Mouse (Mus musculus) embryonic facial prominence, embryonic 14.5 days (tissue): ENCODE data around the gene Dennd5b. TPM values are rescaled to one million over a fixed set of nuclear protein-coding genes. Genes with fewer than 3 reads are reported as not detected.

Experiments used
- ATAC-seq: fragments of 200-750 bp; cut with Nextera tagmentation; 2 replicates; pipeline ENCODE4 v1.8.0; 2017; ENCODE audit warnings: low read depth, moderate number of reproducible peaks, moderate TSS enrichment
- DNase-seq: peaks from one replicate; pipeline ENCODE4 v3.0.0-alpha.2; 2015; ENCODE audit warnings: low spot score
- H3K27ac ChIP-seq: fragments of 300-500 bp; sonication (generic); replicated peaks from 2 replicates; pipeline ENCODE4 v1.5.1; 2014; ENCODE audit warnings: low read depth, mild to moderate bottlenecking, low read length, moderate library complexity
- H3K27me3 ChIP-seq: fragments of 300-500 bp; sonication (generic); replicated peaks from 2 replicates; pipeline ENCODE4 v1.6.1; 2014; ENCODE audit warnings: low read length; ENCODE audit not compliant: control insufficient read depth, insufficient read depth
- H3K36me3 ChIP-seq: fragments of 300-500 bp; sonication (generic); 2 replicates; pipeline ENCODE4 v1.6.1; 2014; ENCODE audit warnings: low read length, mixed read lengths; ENCODE audit not compliant: control insufficient read depth, insufficient read depth
- H3K4me1 ChIP-seq: fragments of 300-500 bp; sonication (generic); 2 replicates; pipeline ENCODE4 v1.6.1; 2014; ENCODE audit warnings: antibody characterized with exemption, low read length; ENCODE audit not compliant: control insufficient read depth, insufficient read depth
- H3K4me2 ChIP-seq: fragments of 300-500 bp; sonication (generic); 2 replicates; pipeline ENCODE4 v1.6.1; 2014; ENCODE audit warnings: low read depth, mild to moderate bottlenecking, low read length, moderate library complexity, mixed read lengths
- H3K4me3 ChIP-seq: fragments of 300-500 bp; sonication (generic); 2 replicates; pipeline ENCODE4 v1.5.1; 2014; ENCODE audit warnings: low read depth, mild to moderate bottlenecking, low read length
- H3K9ac ChIP-seq: fragments of 300-500 bp; sonication (generic); 2 replicates; pipeline ENCODE4 v1.6.1; 2014; ENCODE audit warnings: low read depth, mild to moderate bottlenecking, low read length, moderate library complexity, mixed read lengths
- H3K9me3 ChIP-seq: fragments of 300-500 bp; sonication (generic); 2 replicates; pipeline ENCODE4 v1.6.1; 2016; ENCODE audit warnings: low read length; ENCODE audit not compliant: control insufficient read depth
- WGBS: fragments of 180-500 bp; shearing (Covaris S2); extraction: QIAGEN DNeasy Blood & Tissue Kit; methylation state at CpG from one replicate; pipeline ENCODE4 v1.1.7; 2014; 5-methylcytosine and 5-hydroxymethylcytosine counted together
- polyA plus RNA-seq: library from polyadenylated mRNA; unstranded; fragments of >200 nt; fragmentation: Nextera tagmentation; extraction: Ambion mirVana; gene quantifications from 2 replicates; pipeline ENCODE4 v1.2.1, GENCODE M21; 2014

Dennd5b gene
- polyA plus RNA-seq = 4.8 and 5.7 TPM in 2 replicates

DNA sequence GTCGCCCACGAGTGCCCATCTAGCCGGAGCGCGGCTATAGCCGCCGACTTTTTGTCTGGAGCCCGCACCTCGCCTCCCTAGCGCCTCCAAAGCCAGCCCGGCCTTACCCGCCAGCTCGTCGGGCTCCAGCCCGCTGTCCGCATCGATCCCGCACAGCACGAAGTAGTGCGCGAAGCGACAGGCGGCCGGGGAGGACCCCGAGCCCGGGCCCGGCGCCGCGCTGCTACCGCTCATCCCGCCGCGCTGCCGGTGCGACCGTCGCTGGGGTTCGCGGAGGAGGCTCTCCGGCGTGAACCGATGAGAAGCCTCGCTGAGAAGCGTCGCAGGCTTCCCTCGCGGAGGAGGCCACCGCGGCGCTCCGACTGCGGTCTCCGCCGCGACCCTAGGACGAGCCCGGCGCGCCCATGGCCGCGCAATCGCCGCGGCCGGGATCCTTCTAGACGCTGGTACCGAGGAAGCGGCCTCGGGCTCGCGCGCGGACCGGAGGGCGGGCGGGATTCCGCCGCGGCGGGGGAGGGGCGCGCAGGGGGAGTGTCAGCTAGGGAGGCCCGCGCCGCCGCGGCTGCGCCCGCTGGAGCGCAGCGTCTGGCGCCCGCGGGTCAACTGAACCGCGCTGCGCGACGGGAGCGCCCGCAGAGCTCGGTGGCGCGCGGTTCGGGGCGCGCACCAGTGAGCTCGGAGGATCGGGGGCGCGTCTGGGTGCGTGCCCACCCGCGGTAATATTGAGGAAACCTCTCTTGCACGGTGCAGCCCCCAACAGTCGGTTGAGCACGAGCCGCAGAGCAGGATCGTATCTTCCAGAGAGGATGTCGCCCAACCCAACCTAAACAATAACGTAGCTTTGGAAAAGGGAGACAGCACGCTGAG is at the start of gene Dennd5b:
TSS of gene Dennd5b (minus strand) at position 605 of the 867 bp plus-strand sequence.
- Histone ChIP-seq H3K36me3 (no peaks in the 10 kb centered on the region), H3K4me3 (peak within 1 kb of the TSS; percentile 89), H3K4me2 (peak within 1 kb of the TSS; percentile 81), H3K27me3 (no peaks in the 10 kb centered on the region), H3K9me3 (no peaks in the 10 kb centered on the region), H3K27ac (peak within 1 kb of the TSS; percentile 95), H3K9ac (peak within 1 kb of the TSS; percentile 94), H3K4me1 (no peaks in the 10 kb centered on the region)
- peak; percentile 93 for ATAC-seq
- WGBS = under 1% methylated on average over 57 of the region's 124 CpGs
- peak; percentile 88 for DNase-seq

DNA sequence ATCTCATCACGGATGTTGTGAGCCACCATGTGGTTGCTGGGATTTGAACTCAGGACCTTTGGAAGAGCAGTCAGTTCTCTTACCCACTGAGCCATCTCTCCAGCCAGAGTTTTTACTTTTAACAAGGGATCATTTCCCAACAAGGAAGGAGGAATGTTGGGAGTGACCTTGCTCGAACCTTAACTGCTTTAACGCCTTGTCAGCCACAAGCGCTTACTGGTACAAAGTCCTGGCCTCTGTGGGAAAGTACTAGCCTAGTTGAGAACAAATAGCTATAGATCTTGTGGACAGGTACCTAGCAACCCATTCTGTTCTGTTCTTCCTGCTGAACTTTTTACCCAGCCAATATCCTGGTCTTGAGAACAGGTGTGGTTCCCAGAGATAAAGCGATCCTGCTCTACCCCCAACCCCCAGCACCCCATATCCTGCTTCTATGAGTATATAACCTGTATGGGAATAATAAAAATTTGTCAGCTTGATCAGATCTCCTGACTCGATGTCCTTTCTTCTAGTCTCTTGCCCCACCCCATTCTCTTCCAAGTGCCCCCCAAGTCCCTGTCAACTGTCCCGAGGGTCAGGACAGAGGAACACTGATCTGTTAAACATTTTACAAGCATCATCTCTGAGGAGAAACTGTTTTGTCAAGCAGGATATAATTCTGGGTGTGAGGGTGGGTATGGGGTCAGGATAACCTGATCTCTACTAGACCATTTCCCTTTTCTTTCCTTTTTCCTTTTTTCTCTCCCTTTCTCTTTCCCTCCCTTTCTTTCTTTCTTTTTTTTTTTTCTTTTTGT is 47.2 kb upstream of the Dennd5b start:
- Histone ChIP-seq H3K9me3 (no peaks in the 10 kb centered on the region), H3K36me3 (peaks cover 21% of the 10 kb centered on the region)

DNA sequence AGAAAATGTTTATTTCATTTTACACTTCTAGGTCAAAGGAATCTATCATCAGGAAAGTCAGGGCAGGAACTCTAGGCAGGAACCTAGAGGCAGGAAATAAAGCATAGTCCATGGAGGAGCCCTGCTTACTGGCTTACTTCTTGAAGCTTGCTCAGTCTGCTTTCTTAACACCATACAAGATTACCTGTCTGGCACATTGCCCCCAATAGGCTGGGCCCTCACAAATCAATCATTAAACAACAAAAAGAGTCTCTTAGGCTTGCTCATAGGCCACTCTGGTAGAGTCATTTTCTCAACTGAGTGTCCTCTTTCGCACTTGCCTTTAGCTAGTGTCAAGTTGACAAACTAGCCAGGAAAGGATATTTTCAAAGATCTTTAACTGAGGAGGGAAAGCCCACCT is 43.7 kb upstream of the Dennd5b start:
- no peak for DNase-seq
- H3K4me2 ChIP-seq = no peak overlapping the region
- H3K27ac ChIP-seq = no peak overlapping the region
- H3K36me3 ChIP-seq = peaks cover 10% of the 10 kb centered on the region; the same call in 1 of the 2 replicates
- WGBS = 90% methylated on average over 1 of the region's 1 CpGs
- ATAC-seq = no peak
- H3K9ac ChIP-seq = no peak overlapping the region
- no peak overlapping the region for H3K4me3 ChIP-seq
- H3K4me1 ChIP-seq = peaks cover 8% of the 10 kb centered on the region
- H3K9me3 ChIP-seq = no peaks in the 10 kb centered on the region
- no peaks in the 10 kb centered on the region for H3K27me3 ChIP-seq

More for the DNA sequence above, 47.2 kb upstream of the Dennd5b start:
- no peaks in the 10 kb centered on the region for H3K27me3 ChIP-seq
- WGBS = 87% methylated on average over 7 of the region's 7 CpGs
- H3K4me3 ChIP-seq = no peak overlapping the region
- DNase-seq (no peak), ATAC-seq (no peak)
- no peak overlapping the region for H3K27ac ChIP-seq
- no peak overlapping the region for H3K9ac ChIP-seq
- H3K4me2 ChIP-seq = no peak overlapping the region
- H3K4me1 ChIP-seq = no peaks in the 10 kb centered on the region

GRCm38 (mm10) chr6:149141393-149142173 is 40.1 kb upstream of the Dennd5b start:
- Histone ChIP-seq H3K9ac (peak overlapping the region; percentile 72), H3K36me3 (peaks cover 7% of the 10 kb centered on the region; the same call in 1 of the 2 replicates), H3K4me3 (peak overlapping the region; percentile 47), H3K27me3 (no peaks in the 10 kb centered on the region), H3K4me1 (peaks cover 8% of the 10 kb centered on the region), H3K4me2 (peak overlapping the region; percentile 74), H3K9me3 (no peaks in the 10 kb centered on the region), H3K27ac (peak overlapping the region; percentile 78)
- peak; percentile 97 for ATAC-seq
- DNase-seq = peak; percentile 94
- 5% methylated on average over 32 of the region's 36 CpGs for WGBS

DNA sequence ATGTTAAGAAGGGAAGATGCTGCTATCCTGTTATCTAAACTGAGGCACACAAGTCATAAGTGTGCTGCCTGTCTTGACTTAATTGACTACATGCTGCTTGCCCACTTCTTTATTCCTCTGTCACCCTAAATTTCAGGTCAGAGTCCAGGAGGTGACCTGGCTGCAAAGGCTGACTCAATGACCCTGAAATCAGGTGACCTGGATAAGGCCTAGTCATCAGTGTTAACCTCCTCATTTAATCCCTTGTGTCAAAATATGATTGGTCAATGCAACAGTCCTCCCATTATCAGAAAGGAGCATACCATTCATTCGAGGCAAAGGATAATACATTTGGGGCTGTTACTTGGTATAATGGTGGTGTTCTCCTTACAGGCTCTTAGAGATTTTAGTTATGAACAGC is 38.0 kb upstream of the Dennd5b start, which contains the start of gene Etfbkmt:
TSS of gene Etfbkmt (plus strand) at position 379 of the 400 bp plus-strand sequence.
- Histone ChIP-seq H3K27me3 (no peaks in the 10 kb centered on the region), H3K4me2 (no peak within 1 kb of the TSS), H3K9me3 (no peaks in the 10 kb centered on the region), H3K4me3 (no peak within 1 kb of the TSS), H3K9ac (no peak within 1 kb of the TSS), H3K4me1 (peaks cover 8% of the 10 kb centered on the region), H3K36me3 (0 out of 2 replicates have a peak, but pooled peaks cover under 1% of the 10 kb centered on the region), H3K27ac (no peak within 1 kb of the TSS)
- ATAC-seq = no peak
- 78% methylated on average over 1 of the region's 1 CpGs for WGBS
- DNase-seq = no peak

DNA sequence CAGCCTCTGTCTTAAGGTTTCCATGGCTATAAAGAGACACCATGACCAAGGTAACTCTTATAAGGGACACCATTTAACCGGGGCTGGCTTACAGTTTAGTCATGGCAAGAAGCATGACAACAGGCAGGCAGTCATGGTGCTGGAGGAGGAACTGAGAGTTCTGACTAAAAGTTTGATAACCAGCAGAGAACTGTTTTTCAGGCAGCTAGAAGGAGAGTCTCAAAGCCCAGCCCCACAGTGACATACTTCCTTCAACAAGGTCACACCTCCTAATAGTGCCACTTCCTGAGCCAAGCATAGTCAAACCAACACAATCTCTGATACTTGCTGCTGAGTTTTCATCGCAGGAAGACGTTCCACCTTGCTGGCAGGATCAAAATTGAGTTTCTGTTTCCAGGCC is 37.5 kb upstream of the Dennd5b start:
- Histone ChIP-seq H3K4me1 (peaks cover 8% of the 10 kb centered on the region), H3K36me3 (no peaks in the 10 kb centered on the region), H3K27me3 (no peaks in the 10 kb centered on the region), H3K27ac (no peak overlapping the region), H3K4me3 (no peak overlapping the region), H3K4me2 (no peak overlapping the region), H3K9me3 (no peaks in the 10 kb centered on the region), H3K9ac (no peak overlapping the region)
- no peak for ATAC-seq
- no peak for DNase-seq
- WGBS = 81% methylated on average over 3 of the region's 3 CpGs

DNA sequence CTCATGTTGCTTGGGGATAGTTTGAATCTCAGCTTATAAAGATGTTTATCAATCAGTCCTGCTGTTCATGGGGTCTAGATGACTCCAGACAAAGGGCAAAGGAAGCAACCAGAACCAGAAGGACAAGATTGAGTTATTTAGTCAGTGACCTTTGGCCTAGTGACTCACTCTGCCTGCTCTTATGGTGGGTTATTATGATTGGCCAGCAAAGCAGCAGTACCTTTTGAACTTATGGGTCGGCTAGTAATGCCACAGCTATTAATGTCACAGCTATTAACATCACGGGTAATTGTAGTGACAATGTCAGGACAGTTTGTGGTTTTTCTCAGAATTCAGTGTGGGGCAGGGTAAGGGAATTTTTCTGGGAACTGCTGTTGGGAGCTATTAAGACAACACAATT is 36.5 kb upstream of the Dennd5b start:
- H3K9me3 ChIP-seq = no peaks in the 10 kb centered on the region
- no peak overlapping the region for H3K4me3 ChIP-seq
- no peak for ATAC-seq
- H3K27ac ChIP-seq = no peak overlapping the region
- H3K36me3 ChIP-seq = no peaks in the 10 kb centered on the region
- no peak overlapping the region for H3K4me2 ChIP-seq
- H3K9ac ChIP-seq = no peak overlapping the region
- DNase-seq = no peak
- H3K4me1 ChIP-seq = peaks cover 8% of the 10 kb centered on the region
- H3K27me3 ChIP-seq = no peaks in the 10 kb centered on the region
- WGBS = 39% methylated on average over 2 of the region's 2 CpGs

GRCm38 (mm10) chr6:149135631-149136030 is 34.2 kb upstream of the Dennd5b start:
- no peak for DNase-seq
- no peaks in the 10 kb centered on the region for H3K4me1 ChIP-seq
- H3K27me3 ChIP-seq = no peaks in the 10 kb centered on the region
- H3K9me3 ChIP-seq = no peaks in the 10 kb centered on the region
- H3K4me3 ChIP-seq = no peak overlapping the region
- no peak for ATAC-seq
- H3K9ac ChIP-seq = no peak overlapping the region
- no peak overlapping the region for H3K27ac ChIP-seq
- H3K4me2 ChIP-seq = no peak overlapping the region
- no peaks in the 10 kb centered on the region for H3K36me3 ChIP-seq
- WGBS = 82% methylated on average over 6 of the region's 6 CpGs
